Mouse (Mus musculus) layer of hippocampus, postnatal 10 days (tissue): Measurements from ENCODE around the gene Gm21885. TPM values are rescaled to one million over a fixed set of nuclear protein-coding genes. Genes with fewer than 3 reads are reported as not detected.
A peak's percentile ranks its signal among the peaks of the same experiment; 100 is the strongest.

ENCODE experiments used
- DNase-seq, 2 experiments: peaks; one replicate each; pipeline ENCODE4 v3.0.0; 2021; ENCODE audit warnings: low spot score in 2 of 2
- total RNA-seq, 2 experiments: library from RNA; stranded (reverse); gene quantifications; 2 replicates each; pipeline ENCODE4 v1.2.3; 2021

Gm21885 gene
- total RNA-seq, 2 experiments from 2014 or later = not detected

DNA sequence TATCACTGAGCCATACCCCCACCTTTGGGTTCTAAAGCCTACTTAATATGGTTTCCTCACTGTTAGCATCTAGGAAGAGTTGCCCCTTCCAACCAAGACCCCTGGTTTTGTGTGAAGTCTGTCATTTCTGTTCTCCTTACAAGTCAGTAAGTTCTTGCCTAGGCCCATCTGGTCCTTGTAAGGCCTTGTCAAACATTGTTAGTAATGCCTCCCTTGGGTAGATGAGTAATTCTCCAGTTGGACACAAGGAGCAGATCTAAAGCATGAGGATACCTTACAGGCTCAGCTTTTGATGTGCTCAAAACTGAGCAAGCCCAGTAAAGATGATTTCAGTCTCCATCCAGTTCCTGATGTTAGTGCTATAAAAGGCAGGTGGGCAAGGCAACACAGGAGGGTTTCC, 12.9 kb upstream of the Gm21885 start:
- no peak for DNase-seq

DNA sequence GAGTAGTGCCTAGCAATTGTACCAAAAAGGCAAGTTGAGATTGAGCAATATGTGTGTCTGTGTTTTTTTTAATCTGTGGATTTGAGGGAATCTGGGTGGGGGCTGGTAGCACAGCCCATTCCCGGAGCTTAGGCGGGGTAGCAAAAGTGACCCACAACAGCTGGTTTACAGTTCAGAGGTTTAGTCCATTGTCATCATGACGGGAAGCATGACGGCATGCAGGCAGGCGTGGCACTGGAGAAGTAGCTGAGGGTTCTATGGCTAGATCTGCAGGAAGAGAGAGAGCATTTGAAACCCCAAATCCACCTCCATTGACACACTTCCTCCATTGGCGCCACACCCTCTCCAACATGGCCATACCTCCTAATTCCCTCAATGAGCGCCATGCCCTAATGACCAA, 11.8 kb upstream of the Gm21885 start:
- DNase-seq = no peak

DNA sequence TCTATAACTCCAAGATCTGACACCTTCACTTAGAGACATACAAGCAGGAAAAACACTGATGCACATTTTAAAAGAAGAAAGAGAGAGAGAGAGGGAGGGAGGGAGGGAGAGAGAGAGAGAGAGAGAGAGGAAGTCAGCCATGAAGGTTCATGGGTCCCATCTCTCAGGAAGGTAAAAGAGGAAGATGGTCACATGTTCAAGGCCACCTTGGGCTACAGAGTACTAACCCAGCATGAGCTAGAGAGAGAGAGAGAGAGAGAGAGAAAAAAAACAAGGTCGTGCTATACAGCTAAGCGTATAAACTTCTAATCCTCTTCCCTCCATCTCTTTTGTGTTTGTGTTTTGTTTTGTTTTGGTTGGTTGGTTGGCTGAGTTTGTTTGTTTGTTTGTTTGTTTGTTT, 10.7 kb upstream of the Gm21885 start:
- no peak for DNase-seq

DNA sequence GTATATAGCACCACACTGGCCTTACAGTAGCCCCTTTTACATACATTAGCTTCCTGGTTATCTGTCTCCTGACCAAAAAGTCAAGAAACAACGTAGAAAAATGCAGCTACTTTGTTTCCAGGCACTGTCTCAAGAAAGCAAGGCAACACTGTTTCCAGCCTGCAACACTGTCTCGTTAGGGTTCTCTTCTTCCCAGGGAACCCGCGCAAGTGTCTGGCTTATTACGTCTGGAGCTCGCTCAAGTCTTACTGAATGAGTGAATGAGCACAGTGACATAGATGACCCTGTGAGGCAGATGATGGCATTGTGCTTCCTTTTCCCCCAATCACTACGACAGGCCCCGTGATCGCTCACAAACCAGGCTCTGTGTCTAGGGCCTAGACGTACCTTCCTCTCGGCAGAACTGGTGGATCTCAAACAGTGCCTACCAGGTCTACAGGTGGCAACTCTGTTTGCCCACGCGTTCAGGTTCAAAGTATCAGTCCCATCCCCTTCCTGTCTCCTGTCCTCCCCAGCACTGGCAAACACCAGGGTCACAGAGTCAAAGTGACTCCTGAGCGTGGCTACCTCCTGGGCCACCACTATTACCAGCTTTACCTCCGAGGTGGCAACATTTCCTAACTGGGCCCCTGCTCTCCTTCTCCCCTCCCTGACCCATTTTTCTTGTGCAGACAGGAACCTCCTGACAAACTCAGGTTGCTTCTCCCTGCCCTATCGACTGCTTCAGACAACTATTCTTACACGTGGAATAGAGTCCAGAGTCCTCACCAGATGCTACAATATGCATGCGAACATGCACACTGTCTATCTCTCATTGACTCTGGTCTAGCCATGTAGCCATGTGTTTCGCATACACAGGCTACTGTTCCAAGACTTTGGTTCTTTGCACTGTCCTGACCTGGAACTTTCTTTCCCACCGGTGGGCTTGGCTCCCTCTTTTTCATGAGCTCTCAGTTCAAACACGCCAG, 8.4 kb upstream of the Gm21885 start:
- DNase-seq = no peak

DNA sequence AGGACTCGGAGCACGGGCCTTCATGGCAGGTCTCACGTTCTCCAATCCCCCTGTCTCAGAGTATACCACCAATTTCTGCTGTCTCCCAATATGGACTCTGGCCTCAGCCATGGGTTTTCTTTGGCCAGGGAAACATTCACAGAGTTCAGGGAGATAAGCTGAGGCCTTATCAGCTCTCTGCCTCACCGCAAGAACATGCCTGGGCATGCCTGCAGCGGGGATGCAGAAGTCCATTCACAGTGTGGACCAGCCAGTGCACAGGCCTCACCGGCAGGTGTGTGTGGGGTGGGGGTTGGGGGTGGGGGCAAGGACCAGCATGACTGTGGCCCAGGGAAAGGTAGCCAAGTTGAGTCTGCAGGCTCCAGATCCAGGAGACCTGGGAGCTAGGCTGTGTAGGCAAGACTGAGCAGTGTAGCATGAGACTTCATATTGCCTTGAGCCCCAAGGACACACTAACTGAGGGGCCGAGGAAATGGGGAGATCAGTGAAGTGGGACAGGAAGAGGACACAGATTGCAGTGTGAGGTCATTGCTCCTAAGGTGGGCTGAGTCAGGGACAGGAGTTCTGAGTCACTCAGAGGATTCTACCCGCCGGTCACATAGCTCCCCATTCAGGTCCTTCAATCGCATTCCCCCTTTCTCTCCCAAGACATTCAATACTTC, 7.3 kb upstream of the Gm21885 start:
- no peak for DNase-seq

DNA sequence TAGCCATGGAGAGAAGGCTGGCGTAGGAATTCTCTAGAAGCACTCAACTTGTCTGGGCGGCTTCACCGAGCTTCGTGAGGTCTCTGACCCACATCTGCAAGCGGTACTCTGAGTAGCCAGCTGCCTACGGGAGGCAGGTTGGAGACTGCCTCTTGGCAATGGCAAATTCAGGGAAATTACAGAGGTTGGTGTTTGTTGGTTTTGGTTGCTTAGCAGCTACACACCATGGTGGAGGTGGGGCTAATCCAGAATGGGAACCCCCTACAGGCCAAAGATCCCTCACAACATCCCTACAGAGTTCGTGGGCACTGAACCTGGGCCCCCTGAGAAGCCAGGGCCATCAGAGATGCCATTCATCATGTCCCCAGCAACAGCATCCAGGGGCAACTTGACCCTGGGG, 6.4 kb upstream of the Gm21885 start:
- DNase-seq = no peak

DNA sequence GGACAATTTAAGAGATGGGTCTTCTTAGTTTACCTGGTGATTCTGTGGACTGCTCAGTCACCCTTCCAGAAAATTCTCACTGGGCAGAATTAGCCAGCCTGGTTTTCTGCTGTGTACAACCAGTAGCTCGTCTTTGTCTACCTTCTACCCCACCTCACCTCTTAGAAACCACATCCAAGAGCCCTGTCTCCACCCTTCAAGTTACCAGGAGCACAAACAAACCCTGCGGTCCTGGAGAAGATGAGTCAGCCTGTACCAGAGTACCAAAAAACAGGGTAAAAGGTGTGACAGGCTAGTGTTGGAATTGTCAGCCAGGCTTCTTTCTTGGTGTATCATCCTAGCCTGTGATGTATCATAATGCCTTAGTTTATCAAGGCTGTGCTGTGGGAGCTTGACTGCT, 6.0 kb upstream of the Gm21885 start:
- no peak for DNase-seq

DNA sequence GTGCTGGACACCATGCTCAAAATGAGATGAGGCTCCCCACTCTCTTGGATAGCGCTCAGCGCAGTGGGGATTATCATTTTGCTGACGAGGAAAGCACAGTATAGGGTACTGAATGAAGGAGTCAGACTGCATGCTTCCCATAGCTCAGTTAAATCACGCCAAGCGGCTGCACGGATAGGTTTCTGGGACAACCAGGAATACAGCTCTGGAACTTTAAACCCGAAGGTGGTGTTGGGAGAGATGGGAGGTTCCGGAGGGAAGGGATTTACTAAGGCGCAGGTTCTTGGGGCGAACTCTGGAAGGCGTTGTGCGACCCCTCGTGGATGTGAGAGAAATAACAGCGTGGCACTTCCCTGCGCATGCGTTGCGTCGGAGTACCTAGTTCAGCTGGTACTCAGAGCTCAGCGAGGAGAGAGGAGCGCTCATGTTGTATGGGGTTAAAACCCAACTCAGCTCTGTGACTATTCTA, 4.8 kb upstream of the Gm21885 start:
- DNase-seq = peak; percentile 95 to 96

DNA sequence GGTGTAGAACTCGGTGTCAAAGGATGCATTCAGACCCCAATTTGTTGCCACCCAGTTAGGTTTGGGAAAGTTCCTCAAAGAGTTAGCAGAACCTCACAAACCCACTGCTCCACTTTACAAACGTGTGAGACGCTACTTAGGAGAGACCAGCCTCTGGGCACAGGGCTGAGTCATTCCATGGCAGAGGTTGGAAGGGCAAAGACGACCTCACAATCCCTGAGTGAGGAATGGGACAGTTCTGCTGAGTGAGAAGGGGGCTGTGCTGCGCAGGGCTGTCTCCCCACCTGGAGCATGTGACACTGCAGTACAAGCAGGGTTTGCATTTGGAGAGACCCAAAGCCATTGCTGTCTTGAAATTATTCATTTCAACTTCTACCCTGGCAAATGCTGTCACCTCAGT, 618 bp downstream of the Gm21885 start:
- DNase-seq = no peak

DNA sequence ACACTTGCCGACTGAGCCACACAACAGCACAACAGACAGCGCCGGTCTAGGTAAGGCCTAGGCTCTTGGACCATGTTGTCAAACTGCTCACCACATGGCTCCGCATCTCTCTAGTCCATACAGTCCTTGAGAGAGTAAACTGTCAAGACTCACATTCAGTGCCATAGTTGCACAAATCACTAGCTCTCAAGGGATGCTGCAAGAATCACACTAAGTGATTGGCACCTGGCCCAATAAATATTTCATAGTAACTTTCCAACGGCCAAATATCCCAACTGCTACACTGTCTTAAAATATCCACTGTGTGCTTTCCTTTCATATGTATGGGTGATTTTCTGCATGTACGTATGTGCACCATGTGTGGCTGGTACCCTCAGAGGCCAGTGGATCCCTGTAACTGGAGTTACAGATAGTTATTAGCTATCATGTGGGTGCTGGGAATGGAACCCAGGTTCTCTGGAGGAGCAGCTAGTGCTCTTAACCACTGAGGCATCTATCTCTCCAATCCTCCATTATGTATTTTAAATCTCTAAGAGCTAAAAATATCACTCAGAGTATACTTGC, 1.9 kb downstream of the Gm21885 start:
- DNase-seq = no peak

DNA sequence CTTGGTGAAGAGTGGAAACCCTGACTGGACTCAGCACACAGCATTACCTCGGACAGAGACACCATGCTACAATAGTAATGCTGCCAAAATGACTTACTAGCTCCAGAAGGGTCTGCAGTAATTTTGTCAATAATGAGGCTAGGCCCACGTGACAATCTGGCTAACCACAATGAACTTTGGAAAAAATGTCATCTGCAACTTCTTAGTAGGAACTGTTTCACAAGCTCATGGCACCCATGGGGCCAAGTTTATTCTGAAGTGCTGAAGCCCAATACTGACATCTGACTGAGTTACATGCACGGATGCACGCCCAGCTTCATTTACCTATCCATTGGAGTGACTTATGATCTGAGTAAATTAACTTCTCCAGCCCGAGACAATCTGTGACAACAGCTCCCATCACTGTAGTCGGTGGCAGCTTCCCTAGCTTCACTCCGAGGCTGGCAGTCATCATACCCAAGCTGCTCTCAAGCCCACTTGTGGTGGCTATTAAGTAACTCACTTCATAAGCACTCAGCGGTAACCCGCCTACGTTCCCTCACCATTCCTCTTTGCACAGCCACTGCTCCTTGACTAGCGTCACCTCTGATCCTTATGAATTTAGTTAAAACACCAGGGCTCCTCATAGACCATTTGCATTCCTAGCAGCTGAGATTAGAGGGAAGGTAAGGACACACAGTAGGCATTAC, 4.4 kb downstream of the Gm21885 start:
- peak in 1 of 2 experiments; percentile 27 for DNase-seq

DNA sequence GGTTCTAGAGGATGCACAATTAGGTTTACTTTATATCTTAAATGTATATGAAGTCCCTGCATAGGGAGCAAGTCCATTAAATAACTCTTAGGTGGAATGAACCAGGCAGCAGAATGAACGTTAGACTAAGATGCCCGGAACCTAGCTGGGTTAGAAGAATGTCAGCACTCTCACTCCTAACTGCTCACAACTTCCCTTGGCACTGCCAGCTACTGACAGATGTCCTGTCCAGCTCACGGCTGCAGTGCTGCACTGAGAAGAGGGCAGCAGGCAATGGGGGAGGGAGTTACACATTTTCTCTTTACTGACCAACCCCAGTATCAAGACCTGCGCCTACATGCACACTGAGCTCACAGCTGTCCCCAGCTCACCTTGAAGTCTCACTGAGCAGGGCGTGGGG, 5.4 kb downstream of the Gm21885 start:
- no peak for DNase-seq

DNA sequence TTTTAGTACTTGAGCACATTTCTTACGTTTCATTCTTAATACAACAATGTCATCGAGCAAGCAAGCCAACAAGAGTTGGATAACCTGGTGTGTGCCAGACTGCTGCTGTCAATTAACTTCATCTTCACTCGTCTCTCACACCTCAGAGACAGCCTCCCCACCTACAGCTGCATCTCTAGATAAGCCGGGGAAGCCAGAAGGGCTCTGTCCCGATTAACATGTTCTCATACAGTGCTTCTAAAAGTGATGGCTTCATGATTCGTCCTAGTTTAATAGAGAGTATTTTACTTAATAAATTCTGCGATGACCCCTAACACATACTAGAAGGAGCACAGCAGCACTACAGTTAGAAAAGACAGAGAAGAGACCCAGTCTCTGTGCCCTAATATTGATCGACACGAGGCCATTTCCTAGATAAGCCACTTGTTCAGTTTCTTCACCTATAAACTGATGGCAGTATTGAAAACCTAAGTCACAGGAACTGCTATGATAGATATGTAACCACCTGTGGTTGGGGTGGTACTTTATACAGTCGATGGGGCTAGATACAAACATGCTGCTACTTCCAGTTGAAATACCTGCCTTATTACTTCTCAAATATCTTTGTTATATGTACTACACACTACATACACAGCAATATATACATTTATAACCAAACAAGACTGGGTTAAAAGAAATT, 8.5 kb downstream of the Gm21885 start:
- DNase-seq = no peak

DNA sequence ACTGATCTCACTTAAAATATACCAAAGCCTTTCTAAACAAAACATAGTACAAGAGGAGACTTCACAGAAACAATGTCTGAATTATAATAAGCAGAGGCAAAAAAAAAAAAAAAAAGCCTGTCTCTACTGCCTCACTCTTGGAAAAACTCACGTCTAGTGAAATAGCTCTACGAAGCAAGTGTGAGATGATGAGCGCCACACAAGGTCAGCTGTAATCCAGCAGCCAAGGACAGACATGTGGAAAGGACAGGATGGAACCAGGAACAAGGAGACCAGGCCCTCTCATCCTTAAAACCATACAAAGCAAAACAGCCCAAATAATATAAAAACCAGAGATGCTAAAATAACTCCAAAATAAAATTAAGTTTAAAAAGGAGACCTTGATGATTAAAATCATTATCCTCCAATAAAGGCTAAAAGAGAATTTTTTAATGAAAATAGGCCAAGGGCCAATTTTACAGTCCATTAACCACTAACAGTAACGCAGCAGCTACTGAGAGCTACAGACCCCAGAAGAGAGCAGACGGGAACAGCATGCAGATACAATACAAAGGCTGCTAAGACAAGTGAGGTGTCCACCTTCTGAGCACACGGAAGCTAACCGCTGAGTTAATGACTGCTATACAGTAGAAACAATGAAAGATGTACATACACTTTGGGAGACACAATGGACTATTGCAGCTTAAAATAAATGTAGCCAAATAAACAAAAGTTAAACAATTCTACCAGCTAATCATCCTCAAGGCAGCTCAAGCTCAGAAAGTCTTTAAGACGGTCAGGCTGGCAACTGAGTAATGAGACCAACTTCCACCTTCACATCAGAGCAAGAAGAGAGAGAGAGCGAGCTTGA, 13.5 kb downstream of the Gm21885 start:
- no peak for DNase-seq

DNA sequence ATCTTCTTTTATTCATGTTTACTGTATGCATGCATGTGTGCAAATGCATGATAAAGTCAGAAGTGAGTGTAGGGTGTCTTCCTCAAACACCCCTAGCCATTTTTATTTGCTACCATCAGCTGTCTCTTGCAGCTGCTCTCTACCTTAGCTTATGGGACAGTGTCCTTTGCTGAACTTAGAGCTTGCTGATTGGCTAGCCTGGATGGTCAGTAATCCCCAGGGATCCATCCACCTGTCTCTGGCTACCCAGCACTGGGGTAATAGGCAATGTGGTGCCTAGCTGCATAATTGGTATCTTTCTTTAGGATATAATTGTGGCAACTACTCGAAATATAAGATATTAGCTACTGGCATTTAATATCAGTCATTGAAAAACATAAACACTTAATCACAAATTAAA, 31.1 kb downstream of the Gm21885 start:
- no peak for DNase-seq

DNA sequence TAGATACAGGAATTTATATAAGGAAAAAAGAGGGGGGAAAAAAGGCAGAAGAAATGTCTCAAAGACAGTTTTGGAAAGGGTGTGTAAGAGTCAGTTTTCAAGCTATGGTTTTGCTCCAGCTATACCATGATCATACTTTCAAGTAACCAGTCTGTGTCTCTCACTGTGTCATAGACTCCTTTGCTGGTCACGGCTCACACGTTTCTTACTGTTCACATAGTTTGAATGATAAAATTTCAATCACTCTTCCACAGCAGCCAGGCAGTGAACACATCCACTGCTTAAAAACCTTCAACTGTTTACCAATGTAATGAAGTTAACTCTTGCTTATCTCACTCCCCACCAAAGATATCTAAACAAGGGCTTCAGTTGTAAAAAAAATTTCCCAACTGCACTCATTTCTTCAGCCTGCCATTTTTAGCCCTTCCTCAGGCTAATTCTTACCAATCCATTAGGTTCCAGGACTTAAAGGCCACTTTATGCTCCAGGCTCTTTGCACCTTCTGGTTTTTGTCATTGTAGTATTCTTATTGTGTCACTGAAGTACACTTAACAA, 32.5 kb downstream of the Gm21885 start:
- no peak for DNase-seq

DNA sequence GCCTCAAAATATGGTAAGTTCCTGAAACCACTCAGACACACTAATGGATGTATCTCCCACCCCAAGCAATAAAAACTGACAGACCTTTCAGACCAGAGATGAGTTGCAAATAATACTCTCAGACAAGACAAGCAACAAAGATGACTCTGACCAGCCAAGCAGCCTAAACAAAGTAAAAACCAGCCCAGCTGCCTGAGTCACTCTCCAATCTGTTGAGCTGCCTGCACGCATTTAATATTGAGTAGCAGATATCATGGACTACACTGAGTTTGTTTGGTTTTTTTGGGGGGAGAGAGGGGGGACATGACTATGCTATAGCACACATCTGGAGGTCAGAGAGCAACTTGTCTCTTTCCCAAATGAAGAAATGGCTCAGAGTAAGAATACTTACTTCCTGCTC, 33.6 kb downstream of the Gm21885 start:
- DNase-seq = no peak

DNA sequence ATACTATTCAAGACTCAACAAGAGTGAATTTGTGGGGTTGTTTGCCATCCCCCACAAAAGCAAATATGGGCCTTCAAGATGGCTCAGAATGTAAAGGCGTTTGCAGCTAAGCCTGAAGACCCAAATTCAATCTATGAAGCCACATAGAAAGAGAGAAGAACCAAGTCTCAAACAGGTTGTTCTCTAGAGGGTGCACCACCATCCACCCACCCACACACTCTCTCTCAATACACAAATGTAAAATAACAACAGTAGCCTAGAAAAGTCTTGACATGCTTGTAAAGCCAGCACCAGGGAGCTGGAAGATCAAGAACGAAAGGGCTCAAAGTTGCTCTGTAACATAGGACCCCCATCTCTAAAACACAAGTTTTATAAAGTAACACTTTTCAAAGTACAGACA, 34.9 kb downstream of the Gm21885 start:
- DNase-seq = no peak

DNA sequence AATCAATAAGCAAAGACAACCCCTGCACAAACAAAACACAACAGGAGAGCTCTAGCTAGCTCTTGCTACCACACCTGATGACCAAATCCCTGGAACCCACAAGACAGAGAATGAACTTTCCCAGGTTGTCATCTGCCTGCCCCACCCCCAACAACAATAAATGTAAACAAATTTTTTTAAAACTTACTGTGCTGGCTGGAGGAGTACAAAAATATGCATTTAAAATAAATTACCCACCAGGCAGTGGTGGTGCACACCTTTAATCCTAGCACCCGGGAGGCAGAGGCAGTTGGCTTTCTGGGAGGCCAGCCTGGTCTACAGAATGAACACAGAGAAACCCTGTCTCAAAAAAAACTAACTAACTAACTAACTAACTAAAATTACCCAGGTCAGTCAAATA, 35.3 kb downstream of the Gm21885 start:
- no peak for DNase-seq

DNA sequence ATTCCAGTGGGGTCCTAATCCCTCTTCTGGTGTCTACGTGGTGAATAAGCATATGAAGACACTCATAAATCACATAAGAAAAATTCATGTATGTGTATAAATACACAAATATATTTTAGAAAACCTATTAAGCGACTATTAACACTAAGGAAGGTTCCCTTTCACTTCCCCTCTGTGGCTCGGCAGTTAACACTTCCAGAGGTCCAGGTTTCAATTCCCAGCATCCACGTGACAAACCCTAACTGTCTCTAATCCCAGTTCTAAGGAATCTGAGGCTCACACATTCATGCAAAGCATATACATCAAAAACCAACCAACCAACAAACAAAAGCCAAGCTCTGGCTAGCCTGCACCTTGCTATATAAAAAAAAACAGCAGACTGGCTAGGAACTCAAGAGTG, 35.8 kb downstream of the Gm21885 start:
- DNase-seq = no peak
